Mouse (Mus musculus) cerebellum, postnatal 4 days (tissue): Measurements from ENCODE around the gene Pax3.

ENCODE experiments used
- DNase-seq, 2 experiments: peaks; one replicate each; pipeline ENCODE4 v3.0.0; 2022; ENCODE audit warnings: low spot score in 2 of 2, mixed read lengths in 1 of 2

Pax3 gene

DNA sequence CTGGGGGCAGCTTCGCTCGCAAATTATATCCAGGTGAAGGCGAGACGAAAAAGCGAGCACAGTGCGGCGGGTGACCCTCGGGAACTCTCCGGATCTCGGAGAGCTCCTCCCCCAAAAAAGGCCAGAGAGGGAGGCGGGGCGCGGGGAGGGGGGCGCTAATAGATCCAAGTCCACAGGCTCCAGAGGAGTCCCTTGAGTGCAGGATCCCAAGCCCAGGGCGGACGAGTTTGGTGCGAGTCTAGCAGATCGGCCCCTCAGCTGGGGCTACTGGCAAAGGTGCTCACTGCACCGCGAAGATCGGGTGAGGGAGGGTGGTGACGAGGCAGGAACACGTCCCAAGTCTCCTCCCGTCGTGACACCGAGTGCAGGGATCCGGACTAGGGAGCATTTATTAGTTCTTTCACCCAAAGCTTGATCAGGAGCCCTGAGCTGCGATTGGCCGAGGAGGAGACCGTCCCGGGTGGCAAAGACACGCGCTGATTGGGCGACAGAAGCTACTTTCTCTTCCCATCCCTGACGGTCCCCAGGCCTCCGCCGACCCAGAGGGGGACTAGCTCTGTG, at the start of gene Pax3:
Pax3 (minus strand) TSS at position 384 of the 561 bp plus-strand sequence.
- DNase-seq = peak in 1 of 2 experiments; percentile 68

DNA sequence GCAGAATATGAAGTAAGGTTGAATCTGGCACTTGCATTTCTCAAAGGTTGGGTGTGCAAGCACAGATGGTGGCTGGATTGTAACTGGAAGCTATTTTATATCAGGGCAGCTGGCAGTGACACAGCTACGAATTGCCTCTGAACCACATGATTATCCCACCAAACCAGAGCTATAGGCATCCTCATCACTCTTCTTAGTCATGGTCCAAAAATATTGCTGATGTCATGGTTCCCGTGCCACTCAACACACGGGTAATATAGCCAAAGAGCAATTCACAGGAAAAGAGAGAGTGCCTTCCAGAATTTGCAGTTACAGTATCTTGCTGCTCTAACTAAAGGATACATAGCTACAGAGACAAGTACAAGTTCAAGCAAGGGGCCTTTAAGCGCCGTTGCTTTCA, 37.4 kb upstream of the Pax3 start:
- no peak for DNase-seq

DNA sequence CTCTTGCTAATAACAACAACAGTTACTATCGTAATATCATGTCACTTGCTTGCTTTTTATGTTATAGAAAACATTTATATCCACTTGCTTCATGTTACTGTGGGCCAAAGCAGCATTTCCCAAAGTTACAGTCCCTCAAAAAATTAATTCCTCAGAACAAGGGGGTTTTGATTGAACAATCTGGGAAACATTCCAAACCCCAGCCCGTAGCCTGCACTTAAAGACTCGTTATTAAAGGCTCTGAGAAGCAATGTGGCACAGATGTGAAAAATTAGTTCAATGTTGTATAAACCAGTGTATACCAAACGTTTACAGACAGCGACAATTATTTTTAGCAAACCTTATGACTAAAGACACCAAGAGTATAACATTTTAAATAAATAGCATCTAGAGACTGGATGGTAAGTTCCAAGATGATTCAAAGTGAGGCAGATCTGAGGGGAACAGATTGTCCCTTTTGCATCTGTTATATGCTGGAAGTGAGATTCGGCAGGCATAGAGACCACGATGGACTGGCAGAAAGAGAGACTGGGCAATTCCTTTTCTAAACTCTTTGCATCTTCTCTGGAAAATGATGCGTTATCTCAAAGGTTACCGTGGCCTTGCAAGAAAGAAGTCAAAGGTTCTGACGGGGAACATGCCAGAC, 35.1 kb upstream of the Pax3 start:
- no peak for DNase-seq

DNA sequence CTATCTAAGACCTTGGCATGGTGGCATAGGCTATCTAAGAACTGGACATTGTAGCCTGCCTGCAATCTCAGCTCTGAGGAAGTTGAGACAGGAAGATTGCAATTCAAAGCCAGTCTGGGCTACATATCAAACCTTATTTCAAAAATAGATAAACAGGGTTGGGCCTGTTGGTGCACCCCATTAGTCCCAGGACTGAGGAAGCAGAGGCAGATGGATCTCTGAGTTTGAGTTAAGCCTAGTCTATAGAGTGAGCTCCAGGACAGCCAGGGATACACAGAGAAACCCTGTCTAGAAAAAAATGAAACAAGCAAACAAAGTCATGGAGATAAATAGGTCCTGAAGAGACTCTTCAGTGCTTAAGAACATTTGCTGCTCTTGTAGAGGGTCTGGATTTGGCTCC, 32.9 kb upstream of the Pax3 start:
- no peak for DNase-seq

DNA sequence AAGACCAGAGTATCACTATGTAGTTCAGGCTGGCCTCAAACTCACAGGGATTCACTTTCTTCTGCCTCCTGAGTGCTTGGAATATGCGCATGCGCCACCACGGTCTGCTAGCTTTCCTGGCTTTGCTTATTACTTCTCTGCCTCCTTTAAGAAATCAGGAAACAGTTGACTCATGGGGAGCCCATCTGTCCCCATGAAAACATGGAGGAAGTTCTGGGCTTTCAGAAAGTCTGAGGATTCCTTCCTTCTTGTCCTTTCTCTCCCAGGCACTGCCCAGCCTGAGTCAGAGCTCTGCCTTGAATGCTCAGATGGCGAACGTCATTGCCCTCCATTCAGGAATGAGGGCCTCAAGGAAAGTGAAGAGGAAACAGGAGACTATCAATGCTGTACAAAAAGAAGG, 31.8 kb upstream of the Pax3 start:
- no peak for DNase-seq

DNA sequence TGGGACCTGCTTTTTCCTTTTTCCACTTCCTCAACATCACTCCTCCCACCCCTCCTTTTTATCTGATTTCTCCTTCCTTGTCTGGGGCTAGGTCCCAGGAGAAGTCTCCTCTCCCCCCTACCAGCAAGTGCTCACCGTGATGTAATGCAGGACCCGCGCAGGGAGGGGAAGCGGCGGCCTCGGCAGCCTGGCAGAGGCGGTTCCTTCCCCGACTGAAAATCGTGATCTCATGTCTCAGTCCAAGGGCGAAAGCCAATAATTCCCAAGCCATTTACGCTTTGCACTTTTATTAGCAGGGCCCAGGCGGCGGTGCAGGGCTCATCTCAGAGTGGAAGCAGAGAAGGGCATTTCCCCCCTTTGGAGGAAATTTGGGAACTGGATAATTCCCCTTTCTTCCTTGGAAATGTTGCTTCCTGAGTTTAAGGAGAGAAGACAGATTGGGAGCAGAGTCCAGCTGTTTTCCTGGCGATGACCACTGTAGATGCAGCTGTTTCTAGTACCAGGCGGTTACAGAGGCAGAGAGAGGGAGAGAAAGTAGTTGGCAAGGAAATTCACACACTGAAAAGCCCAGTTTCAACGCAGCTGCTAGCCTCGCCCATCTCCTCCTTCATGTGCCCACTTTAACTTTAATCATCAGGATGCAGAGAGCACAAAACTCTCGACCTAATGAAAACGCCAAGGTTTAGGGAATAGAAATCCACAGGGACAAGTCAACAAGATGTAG, 21.3 kb upstream of the Pax3 start:
- no peak for DNase-seq

DNA sequence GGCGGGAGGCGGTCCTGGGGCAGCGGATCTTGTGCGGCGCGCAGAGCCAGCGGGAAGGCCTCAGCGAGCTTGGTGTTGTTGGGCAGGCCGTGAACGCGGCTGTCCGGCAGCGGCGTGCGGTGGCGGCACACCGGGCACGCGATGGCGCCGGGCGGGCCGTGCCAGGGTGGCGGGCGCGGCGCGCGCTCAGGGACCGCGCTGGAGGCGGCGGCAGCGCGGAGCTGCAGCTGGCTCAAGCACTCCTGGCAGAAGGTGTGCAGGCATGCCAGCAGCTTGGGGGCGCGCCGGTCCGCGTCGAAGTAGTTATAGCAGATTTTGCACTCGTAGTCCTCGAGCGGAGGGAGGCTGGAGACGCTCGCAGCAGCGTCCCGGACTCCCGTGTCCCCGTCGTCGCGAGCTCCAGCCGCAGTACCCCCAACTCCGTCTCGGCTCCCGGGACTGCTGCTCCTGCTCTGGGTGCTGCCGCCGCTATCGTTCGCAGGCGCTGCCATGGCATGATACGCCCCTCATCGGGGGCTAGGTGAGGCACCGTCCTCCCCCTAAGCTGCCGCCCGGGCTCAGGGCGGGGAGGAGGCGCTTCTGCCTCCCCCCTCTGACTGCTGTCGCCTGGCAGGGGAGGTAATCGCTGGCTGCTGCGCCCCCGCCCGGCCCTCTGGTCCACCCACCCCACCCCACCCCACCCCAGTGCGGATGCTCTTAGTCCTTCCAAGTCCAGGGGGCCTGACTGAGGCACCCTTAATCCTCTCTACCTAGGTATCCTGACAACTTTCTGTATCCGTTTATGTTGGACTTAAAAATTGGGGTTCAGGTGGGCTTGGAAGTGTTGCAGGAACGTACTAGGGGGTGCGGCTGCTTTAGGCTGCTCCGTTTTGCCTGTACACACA, 20.5 kb upstream of the Pax3 start:
- no peak for DNase-seq

DNA sequence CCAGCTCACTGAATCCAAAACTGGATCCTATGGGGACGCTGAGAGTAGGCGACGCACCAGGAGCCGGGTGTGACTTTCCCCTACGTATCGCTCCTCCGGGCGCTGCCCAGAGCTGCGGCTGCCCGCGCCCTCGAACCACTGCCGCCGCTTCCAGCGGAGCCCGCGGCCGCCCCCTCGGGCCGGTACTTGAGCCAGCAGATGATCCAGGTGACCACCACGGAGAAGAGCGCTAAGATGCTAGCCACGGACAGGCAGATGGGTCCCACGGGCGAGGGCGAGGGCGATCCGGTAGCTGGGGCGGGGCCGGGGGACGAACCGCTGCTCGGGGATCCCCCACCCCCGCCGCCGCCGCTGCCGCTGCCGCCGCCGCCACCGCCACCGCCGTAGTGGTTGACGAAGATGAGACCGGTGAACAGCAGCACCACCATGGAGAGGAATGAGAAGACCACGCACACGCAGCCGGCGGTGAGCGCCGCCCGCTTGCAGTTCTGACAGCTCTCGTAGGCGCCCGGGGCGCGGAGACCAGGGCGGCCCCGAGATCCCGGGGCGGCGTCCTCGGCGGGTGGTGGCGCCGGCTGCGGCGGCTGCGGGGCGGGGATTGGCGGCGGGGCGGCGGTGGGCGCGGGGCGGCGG, 19.7 kb upstream of the Pax3 start:
- no peak for DNase-seq

DNA sequence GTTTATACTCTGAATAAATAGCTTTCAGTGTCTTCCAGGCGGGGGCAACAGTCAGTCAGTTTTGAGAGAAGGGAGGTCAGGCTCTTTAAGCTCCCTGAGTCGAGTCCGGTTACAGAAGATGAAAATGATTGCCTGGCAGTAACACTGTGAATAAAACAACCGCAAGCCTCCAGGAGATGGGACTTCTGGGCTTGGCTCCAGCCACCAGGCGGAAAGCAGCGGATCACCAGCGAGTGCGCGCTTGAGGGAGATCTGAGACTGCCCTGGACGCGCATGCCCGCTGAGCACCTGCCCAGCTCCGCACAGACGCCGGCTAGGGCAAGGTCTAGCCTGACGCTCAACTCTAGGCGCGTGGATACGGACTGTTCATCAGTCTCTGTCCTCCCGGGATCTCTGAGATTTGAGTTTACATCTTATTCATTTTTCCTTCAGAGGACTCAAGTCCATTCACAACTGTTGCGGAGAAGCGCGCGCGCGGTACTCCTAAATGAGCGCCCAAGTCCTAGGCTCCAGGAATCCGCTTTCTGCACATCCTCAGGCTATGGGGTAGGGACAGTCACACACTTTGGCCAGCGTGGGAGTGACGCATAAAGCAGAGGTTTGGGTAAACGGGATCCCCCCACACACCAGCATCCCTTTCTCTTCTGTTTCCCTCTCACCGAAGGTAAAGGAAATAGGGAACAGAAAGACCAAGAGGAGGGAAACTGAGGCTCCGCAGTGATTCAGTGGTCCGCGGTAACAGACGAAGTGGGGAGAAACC, 19.0 kb upstream of the Pax3 start:
- DNase-seq = peak in 1 of 2 experiments; percentile 57

DNA sequence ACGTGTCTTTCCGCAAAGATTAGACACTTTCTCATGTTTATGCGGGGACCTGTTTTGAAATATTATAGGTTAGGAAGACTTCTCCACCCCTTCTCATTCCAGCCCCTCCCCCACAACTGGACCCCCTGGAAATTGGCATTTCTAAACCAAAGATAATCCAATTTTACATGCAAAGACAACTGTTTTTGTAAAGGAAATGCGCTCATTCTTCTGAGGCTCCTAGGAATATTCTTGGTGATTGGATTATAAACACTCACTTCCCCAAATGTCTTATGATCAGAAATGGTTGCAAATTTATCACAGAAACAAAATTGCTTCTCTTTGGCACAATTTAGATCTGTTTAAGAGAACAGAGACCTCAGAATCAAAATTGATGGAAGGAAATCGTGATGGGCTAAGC, 14.1 kb upstream of the Pax3 start:
- no peak for DNase-seq

DNA sequence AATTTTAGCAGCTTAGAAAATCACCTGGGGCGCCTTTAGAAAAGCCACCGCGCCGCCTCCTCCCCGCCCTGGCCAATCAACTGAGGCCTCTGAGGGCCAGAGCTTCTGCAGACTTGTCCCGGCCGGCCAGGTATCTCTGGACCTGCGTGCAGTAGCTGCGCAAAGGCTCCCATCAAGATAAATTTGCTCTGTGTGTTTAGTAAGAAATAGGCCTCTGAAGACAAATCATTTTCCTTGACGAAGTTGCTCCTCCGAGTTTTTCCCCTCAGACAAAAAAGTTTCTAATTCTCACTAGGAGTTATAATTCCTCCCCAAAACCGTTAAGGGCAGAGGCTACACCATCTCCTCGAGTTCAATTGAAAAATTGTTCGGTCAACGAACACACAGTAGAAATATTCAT, 13.6 kb upstream of the Pax3 start:
- DNase-seq = no peak

DNA sequence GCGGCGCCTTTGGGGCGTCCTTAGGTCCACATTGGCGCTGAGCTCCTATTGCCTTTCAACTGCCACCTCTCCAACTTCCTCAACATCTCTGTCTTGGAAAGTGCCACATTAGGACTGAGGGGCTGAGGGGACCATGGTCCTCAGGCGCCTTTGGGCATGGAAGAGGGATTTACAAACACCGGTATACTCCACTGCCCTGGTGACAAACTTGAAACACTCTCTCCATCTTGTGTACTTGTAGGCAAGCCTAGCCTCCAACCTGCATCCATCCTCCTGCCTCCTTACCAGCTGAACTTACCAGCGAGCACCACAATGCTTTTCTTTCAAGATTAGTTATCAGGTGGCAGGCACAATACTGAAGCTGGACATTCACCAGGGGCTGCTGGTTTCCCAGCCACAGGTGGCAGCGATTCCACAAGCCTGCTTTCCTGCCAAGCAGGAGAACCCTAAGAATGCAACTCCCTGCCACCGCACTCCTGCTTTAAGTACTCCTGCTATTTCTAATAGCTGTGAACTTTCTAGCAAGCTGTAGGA, 11.4 kb upstream of the Pax3 start:
- no peak for DNase-seq

DNA sequence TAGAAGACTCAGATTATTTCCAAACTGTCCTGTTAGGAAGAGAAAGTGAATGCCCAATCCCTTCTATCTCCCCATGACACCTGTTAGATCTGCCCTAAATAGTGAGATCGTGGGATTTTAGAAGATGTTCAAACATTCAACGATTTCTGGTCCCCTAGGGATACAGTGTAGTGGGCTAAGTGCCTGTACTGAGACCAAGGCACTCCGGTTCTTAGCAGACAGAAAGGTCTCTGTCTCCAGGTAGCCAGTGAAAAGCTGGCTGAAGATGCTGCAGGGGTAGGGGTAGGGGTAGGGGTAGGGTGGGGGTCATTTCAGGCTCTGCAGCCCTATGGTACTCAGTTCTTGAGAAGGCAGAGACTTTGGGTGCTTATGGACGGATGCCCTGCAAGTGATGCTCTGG, 7.4 kb upstream of the Pax3 start:
- no peak for DNase-seq

DNA sequence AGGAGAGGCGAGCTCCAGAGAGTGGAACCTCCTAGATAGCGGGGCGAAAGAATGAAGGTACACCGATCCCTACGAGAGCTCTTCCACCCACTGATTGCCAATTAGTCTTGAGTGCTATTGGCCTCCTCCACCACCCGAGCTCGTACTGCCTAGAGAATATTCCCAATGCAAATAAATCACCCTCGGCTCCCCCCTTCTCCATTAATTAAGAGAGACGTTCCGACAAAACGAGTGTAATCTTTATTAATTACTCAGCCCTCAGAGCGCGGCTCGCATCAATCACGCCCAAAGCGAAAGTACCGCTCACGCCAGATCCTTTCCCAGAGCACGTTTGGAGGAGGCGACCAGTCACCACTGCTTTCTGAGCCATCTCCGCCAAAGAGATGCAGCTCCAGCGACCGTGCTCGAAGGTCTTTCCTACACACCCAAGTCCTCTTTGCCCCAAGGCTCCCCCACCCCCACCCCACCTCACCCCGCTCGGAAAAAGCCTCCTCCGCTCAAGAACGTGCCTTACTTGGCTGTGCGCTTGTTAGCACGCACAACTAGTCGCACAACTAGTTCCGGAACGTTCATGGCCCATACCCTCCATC, 6.8 kb upstream of the Pax3 start:
- peak in 1 of 2 experiments; percentile 40 for DNase-seq

DNA sequence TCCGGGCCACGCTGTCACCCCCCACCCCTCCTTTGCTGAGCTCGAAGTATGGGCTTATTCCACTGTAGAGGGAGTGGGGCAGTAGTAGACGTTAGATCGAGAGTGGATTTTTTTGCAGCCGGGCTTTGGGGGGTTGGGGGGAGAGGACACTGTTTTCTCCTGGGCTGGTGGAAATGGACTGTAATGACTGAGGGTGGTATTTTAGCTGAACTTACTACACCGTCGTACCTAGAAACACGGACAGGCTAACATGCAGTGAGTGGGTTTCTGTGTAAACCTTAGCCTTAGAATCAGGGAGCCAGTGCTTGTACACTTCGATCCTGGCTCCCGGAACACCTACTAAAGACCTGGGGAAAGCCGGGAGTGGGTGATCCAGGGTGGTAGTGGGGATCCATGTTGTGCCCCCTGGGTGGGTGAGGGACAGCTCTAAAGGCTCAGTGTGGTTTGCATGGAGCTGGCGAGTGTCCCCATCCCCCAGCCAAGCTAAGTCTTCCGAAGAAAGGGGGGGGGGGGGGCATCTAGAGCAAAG, 6.2 kb upstream of the Pax3 start:
- no peak for DNase-seq

DNA sequence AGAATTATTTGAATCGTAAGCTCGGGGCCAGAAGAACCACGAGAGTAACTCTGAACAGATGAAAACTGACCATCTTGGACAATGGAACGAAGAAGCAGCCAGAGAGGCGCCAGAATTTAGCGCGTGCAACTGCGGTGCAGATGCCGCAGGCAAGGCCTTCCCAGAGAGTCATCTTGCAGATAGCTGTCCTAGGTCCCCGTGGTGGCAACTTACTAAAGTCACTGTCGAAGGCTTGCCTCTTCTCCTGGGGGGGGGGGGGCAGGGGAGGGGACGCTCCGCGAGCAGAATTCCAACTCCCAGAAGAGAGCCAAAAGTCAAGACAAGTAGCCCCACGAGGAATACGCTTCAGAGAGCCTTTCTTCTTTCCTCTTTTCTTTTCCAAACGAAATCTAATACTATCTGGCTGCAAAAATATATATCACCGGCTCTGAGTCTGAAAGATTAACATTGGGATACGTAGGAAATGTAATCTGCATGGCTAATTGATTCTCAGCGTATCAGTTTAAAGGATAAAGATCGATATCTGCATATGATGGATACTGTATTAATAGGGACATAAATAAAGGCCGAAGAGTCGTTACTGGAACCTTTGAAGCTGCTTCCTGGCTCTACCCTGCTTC, 5.6 kb upstream of the Pax3 start:
- no peak for DNase-seq

DNA sequence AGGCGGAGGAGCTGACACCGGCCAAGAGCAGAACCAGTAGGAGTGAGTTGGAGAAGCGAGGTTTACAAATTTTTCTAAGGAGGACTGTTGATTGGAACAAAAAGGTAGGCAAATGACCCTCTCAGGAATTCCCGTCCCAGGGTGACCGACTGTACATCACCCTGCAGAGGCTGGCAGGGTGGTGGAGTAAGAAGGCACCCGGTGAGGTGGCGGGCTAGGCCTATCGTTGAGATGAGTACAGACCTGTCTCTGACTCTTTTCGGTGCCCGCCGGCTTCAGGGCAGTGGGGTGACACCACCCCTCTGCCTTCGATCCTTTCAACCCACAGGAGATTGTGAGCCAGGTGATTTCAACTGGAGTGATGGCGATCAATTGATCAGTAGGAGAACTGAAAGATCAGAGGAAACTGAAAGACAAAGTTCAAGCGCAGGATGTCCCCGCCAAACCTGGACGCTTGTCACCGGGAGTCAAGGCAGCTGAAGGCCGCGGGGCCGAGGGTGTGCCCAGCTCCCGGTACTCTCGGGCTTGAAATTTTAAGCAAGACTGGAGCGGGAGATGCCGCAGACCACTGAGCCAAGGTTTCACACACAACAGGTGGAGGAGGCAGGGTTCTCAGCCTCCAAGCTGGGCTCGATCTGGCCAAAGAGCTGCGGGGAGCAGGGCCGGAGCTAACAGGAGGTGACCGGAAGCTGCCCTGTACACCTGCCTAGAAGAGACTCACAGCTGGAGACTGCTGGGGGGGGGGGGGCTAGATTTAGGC, 4.5 kb upstream of the Pax3 start:
- no peak for DNase-seq

DNA sequence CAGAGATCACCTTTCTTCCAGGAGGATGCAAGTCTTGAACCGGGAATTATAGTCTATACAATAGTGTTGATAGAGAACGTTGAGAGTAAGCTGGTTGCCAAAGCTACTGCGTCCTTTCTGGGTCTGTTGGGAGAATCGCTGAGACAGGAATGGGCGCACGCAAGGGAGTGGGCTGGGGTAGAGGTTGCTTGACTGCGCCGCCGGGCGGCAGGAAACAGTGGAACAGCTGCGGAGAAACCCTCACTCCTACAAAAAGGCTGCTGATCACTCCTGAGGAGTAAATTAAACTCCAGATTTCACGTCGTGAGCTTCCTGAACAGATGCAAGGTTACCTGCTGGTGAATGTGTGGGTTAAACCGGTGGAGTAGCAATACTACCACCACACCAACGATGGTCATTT, 3.3 kb upstream of the Pax3 start:
- peak in 1 of 2 experiments; percentile 43 for DNase-seq

DNA sequence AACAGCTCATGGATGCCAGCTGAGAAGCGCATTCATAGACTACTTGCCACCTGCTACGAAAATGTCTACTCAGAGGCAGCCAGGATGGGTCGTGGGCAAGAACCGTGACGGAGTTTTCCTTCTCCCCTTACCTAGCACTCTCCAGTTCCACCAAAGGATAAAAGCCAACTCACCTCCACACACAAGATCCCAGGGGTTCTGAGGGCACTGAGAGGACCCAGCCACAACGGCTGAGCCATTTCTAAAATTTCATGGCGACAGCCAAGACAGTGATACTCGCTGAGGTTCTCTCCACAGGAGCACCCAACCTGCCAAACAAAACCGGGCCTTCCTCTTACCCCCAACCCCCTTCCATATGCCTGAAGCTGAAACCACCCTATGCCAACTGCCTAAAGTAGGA, 2.3 kb upstream of the Pax3 start:
- no peak for DNase-seq
